Mouse (Mus musculus): Measurements from ENCODE around the gene Zkscan5. TPM values are rescaled to one million over a fixed set of nuclear protein-coding genes. Genes with fewer than 3 reads are reported as not detected.
"Not testable (repeated sequence)": the region's sequence is repeated elsewhere in the genome, so short reads cannot be mapped to it uniquely, and the experiment has no call there.

The Zkscan5 gene
- polyA plus RNA-seq, 1 experiment: not detected

DNA sequence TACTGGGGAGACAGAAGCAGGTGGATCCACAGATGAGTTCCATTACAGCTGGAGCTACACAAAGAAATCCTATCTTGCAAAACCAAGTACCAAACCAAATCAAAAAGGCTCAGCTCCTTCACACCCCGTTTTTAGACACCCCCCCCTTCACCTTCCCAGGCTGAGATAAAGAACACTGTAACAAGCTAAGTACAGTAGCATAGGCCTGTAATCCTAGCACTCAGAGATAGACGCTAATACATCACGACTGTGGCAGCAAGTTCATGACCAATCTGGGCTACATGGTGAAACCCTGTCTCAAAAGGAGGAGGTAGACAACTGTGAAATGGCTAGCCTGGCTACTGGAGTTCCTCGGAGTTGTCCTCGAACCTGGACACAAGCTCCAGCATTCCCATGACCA lies 14.0 kb upstream of the Zkscan5 start:
- Histone ChIP-seq H3K4me1 (ENCODE audit: control insufficient read depth, insufficient read depth, low read length) (peaks cover 9% of the 10 kb centered on the region), H3K4me3 (ENCODE audit: insufficient read depth, low read depth, low read length) (peak overlapping the region; percentile 97), H3K27ac (ENCODE audit: insufficient read depth, low read depth, low read length) (peak overlapping the region; percentile 89)
- 23% methylated on average over 5 of the region's 5 CpGs for WGBS
- no peak for TF ChIP-seq CTCF (IDR thresholded peaks at IDR 0.05; ENCODE audit: insufficient read depth, low read depth, low read length)
- no peak for TF ChIP-seq POLR2A (IDR thresholded peaks at IDR 0.05; ENCODE audit: insufficient read depth, low read depth, low read length)

- WGBS: under 1% methylated on average over 41 of the region's 41 CpGs
- TF ChIP-seq CTCF (IDR thresholded peaks at IDR 0.05; ENCODE audit: insufficient read depth, low read depth, low read length): no peak
- TF ChIP-seq POLR2A (IDR thresholded peaks at IDR 0.05; ENCODE audit: insufficient read depth, low read depth, low read length): peak; percentile 71
- peak overlapping the region; percentile 97 for H3K4me3 ChIP-seq (ENCODE audit: insufficient read depth, low read depth, low read length)
Measured at GRCm38 (mm10) chr5:145190875-145191798, 13.2 kb upstream of the Zkscan5 start.

GRCm38 (mm10) chr5:145191962-145192361 lies 12.4 kb upstream of the Zkscan5 start, which contains the start of gene Atp5j2:
Atp5j2 (minus strand) TSS chr5:145192062.
- H3K27ac ChIP-seq (ENCODE audit: insufficient read depth, low read depth, low read length): peak within 1 kb of the TSS; percentile 89
- TF ChIP-seq POLR2A (IDR thresholded peaks at IDR 0.05; ENCODE audit: insufficient read depth, low read depth, low read length): no peak
- TF ChIP-seq CTCF (IDR thresholded peaks at IDR 0.05; ENCODE audit: insufficient read depth, low read depth, low read length): no peak
- peak within 1 kb of the TSS; percentile 97 for H3K4me3 ChIP-seq (ENCODE audit: insufficient read depth, low read depth, low read length)
- H3K4me1 ChIP-seq (ENCODE audit: control insufficient read depth, insufficient read depth, low read length): peaks cover 9% of the 10 kb centered on the region
- WGBS: 75% methylated on average over 2 of the region's 2 CpGs

More at GRCm38 (mm10) chr5:145190875-145191798, 13.2 kb upstream of the Zkscan5 start:
- Histone ChIP-seq H3K27ac (ENCODE audit: insufficient read depth, low read depth, low read length) (peak overlapping the region; percentile 89), H3K4me1 (ENCODE audit: control insufficient read depth, insufficient read depth, low read length) (peaks cover 9% of the 10 kb centered on the region)

GRCm38 (mm10) chr5:145200387-145200786 lies 4.0 kb upstream of the Zkscan5 start:
- 75% methylated on average over 7 of the region's 7 CpGs for WGBS
- TF ChIP-seq POLR2A (IDR thresholded peaks at IDR 0.05; ENCODE audit: insufficient read depth, low read depth, low read length): no peak
- TF ChIP-seq CTCF (IDR thresholded peaks at IDR 0.05; ENCODE audit: insufficient read depth, low read depth, low read length): no peak
- Histone ChIP-seq H3K4me1 (ENCODE audit: control insufficient read depth, insufficient read depth, low read length) (peaks cover 11% of the 10 kb centered on the region), H3K27ac (ENCODE audit: insufficient read depth, low read depth, low read length) (no peak overlapping the region), H3K4me3 (ENCODE audit: insufficient read depth, low read depth, low read length) (no peak overlapping the region)

DNA sequence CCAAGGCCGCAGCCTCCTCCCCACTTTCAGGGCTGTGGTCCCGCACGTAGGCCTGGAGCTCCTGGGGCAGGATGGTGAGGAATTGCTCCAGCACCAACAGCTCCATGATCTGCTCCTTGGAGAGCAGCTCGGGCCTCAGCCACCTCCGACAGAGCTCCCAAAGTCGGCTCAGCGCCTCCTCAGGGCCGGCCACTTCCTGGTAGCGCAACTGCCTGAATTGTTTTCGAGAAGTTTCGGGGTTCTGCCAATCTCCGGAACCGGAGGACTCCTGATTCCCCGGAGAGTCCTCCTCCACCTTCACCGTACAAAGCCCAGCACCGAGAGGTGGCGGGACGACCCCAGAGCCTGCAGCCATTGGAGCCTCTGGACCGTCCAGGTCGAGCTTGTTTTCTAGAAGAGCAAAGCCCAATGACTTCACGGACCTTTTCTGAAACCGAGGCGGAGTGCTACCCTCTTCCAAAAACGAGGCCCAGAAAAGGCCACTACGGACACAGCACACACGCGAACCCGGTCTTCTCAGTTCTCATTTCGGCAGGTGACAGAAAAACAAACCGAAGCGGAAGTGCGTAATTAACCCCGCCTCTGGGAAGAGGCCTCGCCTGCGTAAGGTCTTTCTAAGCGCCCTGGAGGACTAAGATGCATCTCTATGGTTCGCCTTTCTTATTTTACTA lies 2.9 kb upstream of the Zkscan5 start, which contains the start of gene Zkscan14:
Zkscan14 (minus strand) TSS at position 548 of the 671 bp plus-strand sequence.
- Histone ChIP-seq H3K4me1 (ENCODE audit: control insufficient read depth, insufficient read depth, low read length) (peaks cover 14% of the 10 kb centered on the region), H3K27ac (ENCODE audit: insufficient read depth, low read depth, low read length) (peak within 1 kb of the TSS; percentile 77), H3K4me3 (ENCODE audit: insufficient read depth, low read depth, low read length) (peak within 1 kb of the TSS; percentile 83)
- WGBS: 2% methylated on average over 37 of the region's 37 CpGs
- peak; percentile 35; the same call in 1 of the 2 replicates for TF ChIP-seq POLR2A (IDR thresholded peaks at IDR 0.05; ENCODE audit: insufficient read depth, low read depth, low read length)
- TF ChIP-seq CTCF (IDR thresholded peaks at IDR 0.05; ENCODE audit: insufficient read depth, low read depth, low read length): no peak

DNA sequence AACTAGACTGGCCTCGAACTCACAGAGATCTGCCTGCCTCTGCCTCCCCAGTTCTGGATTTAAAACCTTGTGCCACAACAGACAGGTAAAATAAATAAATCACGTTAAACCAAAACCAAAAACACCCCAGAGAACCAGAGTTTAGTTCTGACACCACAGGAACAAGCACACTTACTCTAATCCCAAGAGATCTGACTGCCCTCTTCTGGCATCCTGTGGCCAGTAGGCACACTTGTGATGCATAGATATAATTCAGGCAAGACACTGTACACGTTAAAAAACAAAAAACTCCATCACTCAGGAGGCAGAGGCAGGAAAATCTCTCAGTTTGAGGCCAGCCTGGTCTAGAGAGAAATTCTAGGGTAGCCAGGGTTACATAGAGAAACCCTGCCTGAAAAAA lies 1.9 kb upstream of the Zkscan5 start:
- TF ChIP-seq CTCF (IDR thresholded peaks at IDR 0.05; ENCODE audit: insufficient read depth, low read depth, low read length) (no peak), POLR2A (IDR thresholded peaks at IDR 0.05; ENCODE audit: insufficient read depth, low read depth, low read length) (no peak)
- Histone ChIP-seq H3K4me1 (ENCODE audit: control insufficient read depth, insufficient read depth, low read length) (peaks cover 14% of the 10 kb centered on the region), H3K27ac (ENCODE audit: insufficient read depth, low read depth, low read length) (no peak overlapping the region), H3K4me3 (ENCODE audit: insufficient read depth, low read depth, low read length) (no peak overlapping the region)
- 47% methylated on average over 3 of the region's 3 CpGs for WGBS

DNA sequence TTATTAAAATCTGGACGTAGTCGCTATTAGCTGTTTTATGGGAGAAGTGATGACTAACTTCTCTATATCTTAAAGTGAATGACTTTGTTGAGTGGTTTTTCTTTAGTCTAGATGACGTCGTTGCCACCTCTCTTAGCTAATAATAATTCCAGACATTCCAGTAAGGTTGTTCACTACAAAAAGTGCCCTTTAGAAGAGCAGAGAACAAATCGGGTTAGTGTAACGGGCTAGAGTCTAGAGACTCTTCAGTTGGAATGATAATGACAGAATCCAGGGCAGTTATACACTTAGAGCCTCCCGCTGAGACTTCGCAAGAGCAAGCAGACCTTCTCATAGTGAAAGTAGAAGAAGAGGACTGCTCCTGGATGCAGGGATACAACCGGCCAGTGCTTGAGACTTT lies 679 bp downstream of the Zkscan5 start:
- 15% methylated on average over 9 of the region's 9 CpGs for WGBS
- peaks cover 14% of the 10 kb centered on the region for H3K4me1 ChIP-seq (ENCODE audit: control insufficient read depth, insufficient read depth, low read length)
- TF ChIP-seq CTCF (IDR thresholded peaks at IDR 0.05; ENCODE audit: insufficient read depth, low read depth, low read length): no peak
- TF ChIP-seq POLR2A (IDR thresholded peaks at IDR 0.05; ENCODE audit: insufficient read depth, low read depth, low read length): no peak
- H3K4me3 ChIP-seq (ENCODE audit: insufficient read depth, low read depth, low read length): peak overlapping the region; percentile 34
- H3K27ac ChIP-seq (ENCODE audit: insufficient read depth, low read depth, low read length): no peak overlapping the region

- 96% methylated on average over 6 of the region's 6 CpGs for WGBS
- no peak overlapping the region for H3K27ac ChIP-seq (ENCODE audit: insufficient read depth, low read depth, low read length)
- H3K4me3 ChIP-seq (ENCODE audit: insufficient read depth, low read depth, low read length): no peak overlapping the region
- peaks cover 10% of the 10 kb centered on the region for H3K4me1 ChIP-seq (ENCODE audit: control insufficient read depth, insufficient read depth, low read length)
- TF ChIP-seq CTCF (IDR thresholded peaks at IDR 0.05; ENCODE audit: insufficient read depth, low read depth, low read length): no peak
- TF ChIP-seq POLR2A (IDR thresholded peaks at IDR 0.05; ENCODE audit: insufficient read depth, low read depth, low read length): no peak
Measured at GRCm38 (mm10) chr5:145207385-145207784, 3.0 kb downstream of the Zkscan5 start.

DNA sequence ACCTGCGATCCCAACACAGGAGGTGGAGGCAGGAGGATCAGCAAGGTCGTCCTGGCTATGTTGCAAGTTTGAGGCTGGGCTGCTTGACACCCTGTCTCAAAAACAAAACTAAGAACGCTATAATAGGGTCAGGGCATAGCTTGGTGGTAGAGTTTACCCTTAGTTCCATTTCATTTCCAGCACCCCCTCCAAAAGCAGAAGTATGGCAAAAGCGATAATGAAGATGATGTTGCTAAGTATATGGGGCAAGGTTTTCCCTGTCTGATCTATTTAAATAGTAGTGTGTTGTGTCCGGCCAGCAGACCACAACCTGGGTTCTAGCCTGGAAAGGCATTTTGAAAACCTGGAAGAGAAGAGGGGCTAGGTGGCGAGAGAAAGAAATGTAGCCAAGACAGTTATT lies 3.6 kb downstream of the Zkscan5 start:
- Histone ChIP-seq H3K4me3 (ENCODE audit: insufficient read depth, low read depth, low read length) (no peak overlapping the region), H3K27ac (ENCODE audit: insufficient read depth, low read depth, low read length) (no peak overlapping the region), H3K4me1 (ENCODE audit: control insufficient read depth, insufficient read depth, low read length) (peaks cover 10% of the 10 kb centered on the region)
- WGBS: 88% methylated on average over 6 of the region's 6 CpGs
- TF ChIP-seq POLR2A (IDR thresholded peaks at IDR 0.05; ENCODE audit: insufficient read depth, low read depth, low read length) (no peak), CTCF (IDR thresholded peaks at IDR 0.05; ENCODE audit: insufficient read depth, low read depth, low read length) (no peak)

DNA sequence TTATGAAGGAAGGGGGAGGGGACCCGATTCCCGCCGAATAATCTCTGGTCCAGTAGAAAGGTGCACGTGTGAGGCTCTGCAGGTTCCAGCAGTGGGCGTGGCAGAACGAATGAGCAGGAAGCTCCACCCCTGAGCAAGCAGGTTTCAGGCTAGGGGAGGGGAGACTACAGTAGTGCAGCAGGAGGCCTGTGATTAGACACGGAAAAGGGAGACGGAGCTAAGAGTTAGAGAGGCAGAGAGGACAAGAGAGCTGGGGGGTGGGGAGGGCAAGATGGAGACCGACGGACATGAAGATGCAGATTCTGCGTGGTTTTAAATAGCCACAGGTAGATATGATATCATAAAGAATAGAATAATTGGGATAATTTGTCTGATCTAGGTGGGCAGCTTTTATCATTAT lies 4.0 kb downstream of the Zkscan5 start:
- not testable (repeated sequence) for H3K4me3 ChIP-seq (ENCODE audit: insufficient read depth, low read depth, low read length); H3K27ac ChIP-seq (ENCODE audit: insufficient read depth, low read depth, low read length); H3K4me1 ChIP-seq (ENCODE audit: control insufficient read depth, insufficient read depth, low read length)
- 61% methylated on average over 11 of the region's 11 CpGs for WGBS

Data from olfactory bulb, adult 2 months (tissue).